Mouse (Mus musculus) mammary gland, adult 2 months (tissue): ENCODE results near the gene Lsg1. TPM values are rescaled to one million over a fixed set of nuclear protein-coding genes. Genes with fewer than 3 reads are reported as not detected.

ENCODE experiments used
- polyA plus RNA-seq: library from polyadenylated mRNA; depleted of rRNA; stranded (reverse); fragments of >200 nt; gene quantifications from 2 replicates; pipeline ENCODE4 v1.2.3, GENCODE M21; 2012; ENCODE audit warnings: low replicate concordance; rRNA removed

The Lsg1 gene
- 9.4 and 11.4 TPM in 2 replicates for polyA plus RNA-seq

DNA sequence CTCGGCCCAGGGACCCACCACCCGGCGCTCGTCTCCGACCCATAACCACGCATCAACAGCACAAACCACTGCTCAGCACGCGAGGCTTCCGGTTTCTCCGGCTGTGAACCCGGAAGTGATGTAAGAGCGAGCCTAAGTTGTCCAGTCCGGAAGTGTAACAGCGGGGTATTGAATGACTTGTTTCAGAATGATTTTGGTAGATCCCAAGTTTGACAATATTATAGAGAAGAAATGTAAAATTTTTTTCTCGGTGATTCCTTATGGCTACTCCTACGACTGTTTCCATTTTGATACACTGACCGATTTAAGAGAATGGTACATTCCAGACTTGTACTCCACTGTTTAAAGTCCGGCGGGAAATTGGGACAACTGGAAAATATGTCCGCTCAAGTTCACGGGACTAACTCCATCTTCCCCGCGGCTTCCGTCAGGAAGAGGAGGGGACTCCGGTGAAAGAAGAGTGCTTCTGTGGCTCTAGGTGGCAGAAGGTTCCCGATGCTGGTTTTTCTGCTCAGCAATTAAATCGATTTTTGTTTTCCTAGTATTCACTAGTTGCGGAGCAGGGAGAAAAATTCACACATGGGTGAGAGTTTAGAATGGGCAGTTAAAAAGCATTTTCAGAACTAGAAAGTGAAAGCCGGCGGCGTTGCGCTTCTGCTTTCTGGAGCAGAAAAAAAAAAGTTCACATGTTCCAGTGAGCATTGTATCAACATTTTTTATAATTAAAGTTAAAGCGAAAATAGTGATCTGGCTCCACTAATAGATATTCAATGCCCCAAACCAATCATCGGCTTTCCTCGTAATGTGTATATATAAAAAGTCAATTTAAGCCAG is at the start of gene Lsg1:
Gene Lsg1, minus strand, starts transcription at position 99 of the 834 bp plus-strand sequence.

GRCm38 (mm10) chr16:30599491-30600268 is 12.3 kb upstream of the Lsg1 start, which contains the start of gene Fam43a:
Fam43a (plus strand) TSS chr16:30599723.

DNA sequence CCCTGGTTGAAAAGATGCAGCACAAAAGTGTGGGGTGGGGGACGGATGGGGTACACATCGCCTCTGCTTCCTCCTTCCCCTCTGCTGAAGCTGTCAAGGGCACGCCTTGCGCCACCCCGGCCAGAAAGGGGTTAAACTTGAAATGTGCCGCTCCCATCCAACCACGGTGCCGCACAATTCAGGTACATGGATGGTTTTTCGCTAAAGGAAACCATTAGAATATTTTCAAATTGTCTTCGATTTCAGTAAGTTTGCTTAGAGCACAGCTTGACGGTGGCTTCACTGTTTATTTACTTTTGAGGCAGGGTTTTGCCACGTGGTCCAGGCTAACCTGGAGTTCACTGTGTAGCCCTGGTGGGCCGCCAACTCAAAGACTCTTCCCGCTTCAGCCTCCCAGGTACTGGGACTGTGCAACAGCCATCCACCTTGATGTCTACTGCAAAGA is 36.6 kb downstream of the Lsg1 start, which contains the start of gene Tmem44:
Gene Tmem44, minus strand, starts transcription at position 95 of the 445 bp plus-strand sequence.

Other genes with a start within 250 kb of the Lsg1 start
- gene Atp13a3, start 181.6 kb downstream of the Lsg1 start, polyA plus RNA-seq, result 44.3 and 53.0 TPM in 2 replicates
- 8.6 and 8.9 TPM in 2 replicates for gene Tmem44, start 36.8 kb downstream of the Lsg1 start, polyA plus RNA-seq
- 47.5 and 112 TPM in 2 replicates for gene Fam43a, start 12.1 kb upstream of the Lsg1 start, polyA plus RNA-seq